Mouse (Mus musculus) frontal cortex, postnatal 25 days (tissue): Measurements from ENCODE around the gene Apol9b.
"Not testable (repeated sequence)": the region's sequence is repeated elsewhere in the genome, so short reads cannot be mapped to it uniquely, and the experiment has no call there.

Experiments
- DNase-seq, 2 experiments: peaks; one replicate each; pipeline ENCODE4 v3.0.0; 2022; ENCODE audit warnings: low spot score in 2 of 2

Apol9b gene

DNA sequence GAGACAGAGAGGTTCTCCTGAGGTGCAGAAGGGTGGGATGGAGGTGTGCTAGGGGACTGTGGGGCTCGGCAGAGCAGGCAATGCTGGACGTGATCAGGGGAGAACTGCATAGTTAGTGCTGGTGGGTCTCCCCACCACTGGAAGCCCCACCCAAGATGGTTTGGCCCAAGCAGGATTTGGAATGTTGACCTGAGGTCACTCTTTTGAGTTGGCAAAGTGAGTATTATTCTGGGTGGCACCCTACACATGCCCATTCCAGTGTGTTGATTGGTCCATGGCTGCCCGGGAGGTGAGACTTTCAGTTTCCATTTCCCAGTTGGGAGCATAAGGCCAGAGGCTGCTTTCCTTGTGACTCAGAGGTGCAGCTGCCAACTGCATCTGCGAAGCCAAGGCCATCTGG lies at the start of gene Apol9b:
Gene Apol9b, plus strand, starts transcription at position 301 of the 400 bp plus-strand sequence.
- DNase-seq: not testable (repeated sequence)

DNA sequence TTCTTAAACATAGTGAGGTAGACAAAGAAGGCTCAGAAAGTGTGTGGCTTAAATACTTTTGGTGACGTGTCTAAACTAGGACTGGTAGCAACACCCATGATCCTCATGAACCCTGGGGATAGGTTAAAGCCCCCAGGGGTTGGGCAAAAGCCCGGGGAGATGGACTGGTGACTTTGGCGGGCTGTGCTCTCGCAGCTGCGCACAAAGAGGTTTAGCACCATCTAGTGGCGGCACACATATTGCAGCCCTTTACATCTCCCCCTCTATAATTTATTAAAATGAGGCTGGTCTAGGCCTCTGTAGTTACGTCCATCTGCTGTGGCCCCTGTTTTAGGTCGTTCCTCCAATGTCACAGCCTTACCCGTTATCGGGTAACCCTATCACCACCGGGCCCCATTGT lies 44.9 kb upstream of the Apol9b start:
- peak; percentile 5 to 15 for DNase-seq

GRCm38 (mm10) chr15:77691532-77692311 lies 37.1 kb upstream of the Apol9b start:
- DNase-seq: not testable (repeated sequence)

- not testable (repeated sequence) for DNase-seq
Observed at GRCm38 (mm10) chr15:77694687-77695295, 34.0 kb upstream of the Apol9b start.

DNA sequence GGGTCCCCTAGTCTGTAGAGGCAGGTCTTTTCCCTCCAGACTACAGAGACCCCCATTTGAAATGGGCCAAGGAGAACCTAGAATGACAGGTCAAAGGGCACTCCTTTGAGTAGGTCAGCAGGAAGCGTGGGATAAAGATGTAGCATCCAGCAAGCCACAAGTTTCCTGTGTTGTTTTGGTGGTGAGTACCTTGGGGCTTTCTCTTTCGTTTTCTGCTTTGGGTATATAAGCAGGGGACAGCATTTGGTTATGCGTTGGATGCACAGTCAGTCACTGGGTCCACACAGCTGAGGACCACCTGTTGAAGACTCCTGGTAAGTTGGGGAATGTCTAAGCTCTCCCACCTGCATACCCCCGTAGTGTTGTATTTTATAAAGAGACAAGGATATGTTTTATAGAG lies 30.2 kb upstream of the Apol9b start, which contains the start of gene Apol7e:
Gene Apol7e, plus strand, starts transcription at position 202 of the 400 bp plus-strand sequence.
- not testable (repeated sequence) for DNase-seq

- DNase-seq: not testable (repeated sequence)
Observed at GRCm38 (mm10) chr15:77705306-77705705, 23.5 kb upstream of the Apol9b start.

DNA sequence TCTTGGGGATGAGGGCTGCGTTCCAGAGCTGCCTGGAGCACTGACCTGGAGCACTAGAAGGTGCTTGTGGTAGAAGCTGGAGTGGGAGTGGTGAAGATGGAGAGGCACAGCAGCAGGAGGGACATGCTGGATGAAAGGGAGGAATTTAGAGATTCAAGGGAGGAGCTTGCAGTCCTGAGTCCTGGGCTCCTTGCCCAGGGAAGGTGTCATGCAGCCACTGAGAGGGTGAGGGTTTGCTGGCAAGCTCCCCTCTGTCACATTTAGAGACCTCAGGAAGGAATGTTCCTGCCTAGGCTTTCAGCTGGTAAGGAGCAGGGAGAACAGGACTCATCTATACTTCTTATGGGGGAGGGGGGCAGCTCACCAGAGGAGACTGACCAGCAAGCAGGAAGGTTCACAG lies 19.9 kb upstream of the Apol9b start:
- not testable (repeated sequence) for DNase-seq

GRCm38 (mm10) chr15:77718240-77718639 lies 10.6 kb upstream of the Apol9b start:
- not testable (repeated sequence) for DNase-seq

- not testable (repeated sequence) for DNase-seq
Observed at GRCm38 (mm10) chr15:77721509-77721908, 7.3 kb upstream of the Apol9b start.

- DNase-seq: not testable (repeated sequence)
Observed at GRCm38 (mm10) chr15:77724208-77724911, 4.5 kb upstream of the Apol9b start.

GRCm38 (mm10) chr15:77725393-77726020 lies 3.3 kb upstream of the Apol9b start:
- DNase-seq: not testable (repeated sequence)

DNA sequence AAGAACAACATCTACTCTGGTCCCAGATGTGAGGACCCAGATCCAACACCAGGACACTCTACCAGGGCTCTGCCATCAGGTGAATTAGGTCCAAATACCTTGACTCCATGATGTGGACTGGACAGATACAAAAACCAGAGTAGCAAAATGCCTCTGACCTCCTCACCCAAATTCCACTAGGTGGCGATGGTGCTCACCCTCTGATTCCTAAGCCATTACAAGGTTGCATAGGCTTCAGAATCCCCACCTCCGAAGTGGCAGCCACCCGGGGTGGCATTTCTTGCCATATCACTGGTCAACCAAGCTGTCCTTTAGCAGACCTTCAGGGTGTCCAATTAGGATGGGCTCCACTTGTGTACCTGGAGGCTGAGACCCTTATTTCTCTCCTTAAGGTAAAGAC lies 1.7 kb upstream of the Apol9b start:
- not testable (repeated sequence) for DNase-seq

- not testable (repeated sequence) for DNase-seq
Observed at GRCm38 (mm10) chr15:77727745-77728144, 1.1 kb upstream of the Apol9b start.

GRCm38 (mm10) chr15:77731605-77732004 lies 2.8 kb downstream of the Apol9b start:
- no peak for DNase-seq

DNA sequence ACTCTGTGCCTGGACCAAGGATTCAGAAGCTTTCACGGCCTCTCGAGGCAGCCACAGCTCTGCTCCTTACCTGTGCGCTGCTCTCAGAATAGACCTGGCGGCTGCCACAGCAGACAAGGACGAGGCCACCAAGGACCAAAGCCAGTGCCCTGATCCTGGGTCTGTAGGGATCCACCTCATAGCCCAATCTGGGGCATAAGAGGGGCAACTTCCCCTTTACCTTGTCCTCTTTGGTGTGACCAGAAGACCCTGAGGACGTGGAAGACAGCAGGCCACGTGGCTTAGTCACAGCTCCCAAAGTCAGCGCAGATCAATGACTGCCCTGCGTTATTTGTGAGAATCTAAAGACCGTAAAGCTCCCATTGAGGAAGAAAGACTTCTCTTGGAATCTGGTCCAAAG lies 4.0 kb downstream of the Apol9b start:
- DNase-seq: not testable (repeated sequence)

DNA sequence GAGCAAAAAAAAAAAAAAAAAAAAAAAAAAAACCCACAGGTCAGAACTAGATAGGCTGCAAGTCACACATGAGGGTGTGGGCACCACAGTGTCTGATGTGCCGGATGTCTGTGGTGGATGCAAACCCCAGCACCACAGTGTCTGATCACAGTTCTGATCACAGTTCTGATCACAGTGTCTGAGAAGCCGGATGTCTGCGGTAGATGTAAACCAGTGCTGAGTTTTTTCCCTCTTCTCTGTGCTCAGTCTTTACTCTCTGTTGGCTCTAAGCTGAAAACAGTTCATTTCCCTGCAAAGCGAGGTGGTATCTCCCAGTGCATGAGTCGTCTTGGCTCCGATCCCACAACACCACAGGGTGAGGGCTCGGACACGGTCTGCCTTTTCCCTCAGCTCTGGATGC lies 4.5 kb downstream of the Apol9b start:
- DNase-seq: not testable (repeated sequence)

GRCm38 (mm10) chr15:77733903-77734302 lies 5.1 kb downstream of the Apol9b start:
- not testable (repeated sequence) for DNase-seq

DNA sequence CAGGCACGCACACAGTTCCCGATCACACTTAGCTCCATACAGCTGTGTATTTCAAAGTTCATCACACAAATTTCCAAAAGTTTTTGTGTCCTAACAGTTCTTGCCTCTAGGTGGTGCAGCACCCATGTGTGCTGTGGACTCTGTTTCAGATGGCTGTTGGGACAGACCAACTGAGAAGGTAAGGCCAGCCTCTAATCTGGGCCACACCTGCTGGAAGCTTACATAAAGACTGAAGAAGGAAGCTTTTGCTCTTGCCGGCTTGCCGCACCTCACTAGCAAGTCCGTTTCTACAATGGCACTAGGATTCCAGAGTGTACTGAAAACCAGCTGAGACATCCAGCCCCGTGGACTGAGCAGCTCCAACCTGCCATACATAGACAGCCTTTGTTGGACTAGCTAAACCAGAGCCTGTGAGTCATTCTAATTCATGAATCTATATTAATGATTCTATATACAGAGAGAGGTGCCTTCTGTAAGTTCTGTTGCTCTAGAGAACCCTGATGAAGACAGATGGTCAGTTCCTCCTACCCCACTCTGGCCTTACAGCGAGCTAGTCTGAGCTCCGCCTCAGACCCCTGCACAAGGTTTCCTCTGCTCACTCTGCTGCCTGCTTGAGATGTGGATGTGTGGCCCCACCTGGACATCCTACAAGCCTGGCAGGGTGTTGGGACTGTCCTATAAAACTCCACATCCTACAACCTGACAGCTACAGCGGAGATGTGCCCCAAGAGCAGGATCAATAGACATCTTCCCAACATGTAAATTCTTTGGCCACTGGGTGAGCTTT lies 11.9 kb downstream of the Apol9b start:
- no peak for DNase-seq

- DNase-seq: not testable (repeated sequence)
Observed at GRCm38 (mm10) chr15:77741556-77741955, 12.7 kb downstream of the Apol9b start.

- no peak for DNase-seq
Observed at GRCm38 (mm10) chr15:77744632-77745031, 15.8 kb downstream of the Apol9b start.

- no peak for DNase-seq
Observed at GRCm38 (mm10) chr15:77745081-77745480, 16.2 kb downstream of the Apol9b start.
